Mouse (Mus musculus) left cerebral cortex, postnatal 14 days (tissue): ENCODE results near the gene Smarcad1. TPM values are rescaled to one million over a fixed set of nuclear protein-coding genes. Genes with fewer than 3 reads are reported as not detected.

Source experiments
- DNase-seq, 2 experiments: peaks; one replicate each; pipeline ENCODE4 v3.0.0; 2021 to 2022; ENCODE audit warnings: low spot score in 2 of 2, mixed read lengths in 1 of 2
- intact Hi-C: fragments of 180-260 bp; cut with DNase I; formaldehyde crosslinking; loops from one replicate; pipeline ENCODE4 v1.15.1; 2025
- total RNA-seq, 2 experiments: library from RNA; stranded (reverse); gene quantifications; 2 replicates each; pipeline ENCODE4 v1.2.3; 2021

The Smarcad1 gene
- total RNA-seq, 2 experiments from 2014 or later = 35.2 to 39.1 TPM

GRCm38 (mm10) chr6:65164977-65165376, 122.6 kb downstream of the Smarcad1 start:
- DNase-seq = peak in 1 of 2 experiments; percentile 12
- intact Hi-C loops = no loop called here

Other genes with a start within 250 kb of the Smarcad1 start
- gene Hpgds, start 102.3 kb downstream of the Smarcad1 start, total RNA-seq = 1 to 10 TPM; 3.7 to 5.3 TPM